Mouse (Mus musculus) ES-E14 (cell line): ENCODE data around the gene Gm28053. TPM values are rescaled to one million over a fixed set of nuclear protein-coding genes. Genes with fewer than 3 reads are reported as not detected.

ENCODE experiments used
- DNase-seq: peaks from one replicate; pipeline ENCODE4 v3.0.0-alpha.2; 2013; ENCODE audit warnings: low read depth, low spot score
- H3K27ac ChIP-seq: 2 replicates; pipeline ENCODE4 v1.5.1; 2012; ENCODE audit warnings: low read depth, mild to moderate bottlenecking, low read length, moderate library complexity, mixed read lengths; ENCODE audit not compliant: poor library complexity, insufficient read depth, severe bottlenecking
- H3K36me3 ChIP-seq: 2 replicates; pipeline ENCODE4 v1.6.1; 2012; ENCODE audit warnings: mild to moderate bottlenecking, low read length, moderate library complexity, mixed read lengths; ENCODE audit not compliant: control insufficient read depth, poor library complexity, insufficient read depth, severe bottlenecking
- H3K4me1 ChIP-seq, 2 experiments: fragments of 150-350 bp in 1 of 2; sonication (generic) in 1 of 2; 2 replicates each; pipeline ENCODE4 v1.6.1; 2012; ENCODE audit warnings: low read length in 2 of 2, mild to moderate bottlenecking in 1 of 2, mixed read lengths in 1 of 2; ENCODE audit not compliant: control insufficient read depth in 2 of 2, insufficient read depth in 2 of 2, poor library complexity in 1 of 2
- H3K4me3 ChIP-seq, 2 experiments: fragments of 150-350 bp in 1 of 2; sonication (generic) in 1 of 2; 2 replicates each; pipeline ENCODE4 v1.5.1; 2012; ENCODE audit warnings: low read length in 2 of 2, low read depth in 1 of 2, mild to moderate bottlenecking in 1 of 2, mixed read lengths in 1 of 2; ENCODE audit not compliant: insufficient read depth in 1 of 2, poor library complexity in 1 of 2, severe bottlenecking in 1 of 2
- H3K9ac ChIP-seq: 2 replicates; pipeline ENCODE4 v1.6.1; 2012; ENCODE audit warnings: low read depth, mild to moderate bottlenecking, low read length, mixed read lengths; ENCODE audit not compliant: poor library complexity, insufficient read depth, severe bottlenecking
- H3K9me3 ChIP-seq: fragments of 150-350 bp; sonication (generic); 2 replicates; pipeline ENCODE4 v1.6.1; 2012; ENCODE audit warnings: low read depth, mild to moderate bottlenecking, low read length; ENCODE audit not compliant: control insufficient read depth, insufficient read depth
- CHD2 ChIP-seq: IDR thresholded peaks from 2 replicates; pipeline ENCODE4 v1.6.1; 2014; ENCODE audit warnings: mild to moderate bottlenecking, low read depth, low read length, inconsistent platforms
- HCFC1 ChIP-seq: IDR thresholded peaks from 2 replicates; pipeline ENCODE4 v1.6.1; 2012; ENCODE audit warnings: low read length, inconsistent platforms, borderline replicate concordance; ENCODE audit not compliant: insufficient read depth
- MAFK ChIP-seq: IDR thresholded peaks from 2 replicates; pipeline ENCODE4 v1.6.1; 2014; ENCODE audit warnings: mild to moderate bottlenecking, low read depth, low read length, inconsistent platforms; ENCODE audit not compliant: insufficient read depth
- ZC3H11A ChIP-seq: IDR thresholded peaks from 2 replicates; pipeline ENCODE4 v1.6.1; 2012; ENCODE audit warnings: low read depth, mild to moderate bottlenecking, inconsistent platforms, low read length, borderline replicate concordance
- ZNF384 ChIP-seq: IDR thresholded peaks from 2 replicates; pipeline ENCODE4 v1.6.1; 2012; ENCODE audit warnings: low read depth, low read length, inconsistent platforms
- in situ Hi-C, 2 experiments: fragments of 600-800 bp; cut with MboI; formaldehyde crosslinking; loops; one replicate each; pipeline ENCODE4 v1.15.1; 2025; ENCODE audit warnings: low sequenced_read_pairs in 2 of 2, inconsistent platforms in 1 of 2; ENCODE audit not compliant: unreplicated experiment in 2 of 2
- total RNA-seq: library from RNA; depleted of rRNA; stranded (reverse); fragments of 300-350 nt; gene quantifications from 2 replicates; pipeline ENCODE4 v1.2.3, GENCODE M21; 2012

The Gm28053 gene
- total RNA-seq, 1 experiment = not detected

GRCm38 (mm10) chr6:48741711-48742206, 23.4 kb downstream of the Gm28053 start:
- Histone ChIP-seq H3K36me3 (no peaks in the 10 kb centered on the region), H3K9me3 (no peaks in the 10 kb centered on the region), H3K4me3 (no peak overlapping the region), H3K27ac (no peak overlapping the region), H3K4me1 (peaks cover 2 to 3% of the 10 kb centered on the region in 2 experiments; a peak in 1 of 4 replicates), H3K9ac (no peak overlapping the region)
- TF ChIP-seq CHD2 (no peak), HCFC1 (no peak), ZC3H11A (no peak), ZNF384 (no peak), MAFK (no peak)
- DNase-seq = no peak
- in situ Hi-C loops = no loop called here

GRCm38 (mm10) chr6:48742422-48743351, 24.3 kb downstream of the Gm28053 start:
- no peaks in the 10 kb centered on the region for H3K36me3 ChIP-seq
- no peak overlapping the region for H3K27ac ChIP-seq
- peak overlapping the region; percentile 79 to 80 for H3K4me3 ChIP-seq
- peak overlapping the region; percentile 56 for H3K9ac ChIP-seq
- TF ChIP-seq HCFC1 (no peak), MAFK (no peak), ZC3H11A (no peak), ZNF384 (no peak), CHD2 (no peak)
- no peaks in the 10 kb centered on the region for H3K9me3 ChIP-seq
- DNase-seq = peak; percentile 26
- in situ Hi-C loops = no loop called here
- H3K4me1 ChIP-seq = peaks cover 2 to 3% of the 10 kb centered on the region in 2 experiments; a peak in 1 of 4 replicates

- H3K4me3 ChIP-seq = no peak overlapping the region
- in situ Hi-C loops = no loop called here
- peaks cover 2 to 3% of the 10 kb centered on the region in 2 experiments; a peak in 1 of 4 replicates for H3K4me1 ChIP-seq
- no peak overlapping the region for H3K27ac ChIP-seq
- H3K36me3 ChIP-seq = no peaks in the 10 kb centered on the region
- DNase-seq = no peak
- TF ChIP-seq ZC3H11A (no peak), HCFC1 (no peak), CHD2 (no peak)
- H3K9me3 ChIP-seq = no peaks in the 10 kb centered on the region
- no peak overlapping the region for H3K9ac ChIP-seq
Observed at GRCm38 (mm10) chr6:48745490-48745889, 27.1 kb downstream of the Gm28053 start.

- Histone ChIP-seq H3K36me3 (no peaks in the 10 kb centered on the region), H3K9ac (no peak within 1 kb of the TSS), H3K9me3 (no peaks in the 10 kb centered on the region), H3K4me1 (peaks cover under 1 to 3% of the 10 kb centered on the region in 2 experiments; a peak in 1 of 4 replicates), H3K4me3 (peak within 1 kb of the TSS; percentile 3 to 10; a peak in 2 of 4 replicates), H3K27ac (no peak within 1 kb of the TSS)
- in situ Hi-C loops = no loop called here
- TF ChIP-seq MAFK (no peak), ZC3H11A (no peak), HCFC1 (no peak)
- DNase-seq = peak; percentile 56
Observed at GRCm38 (mm10) chr6:48745959-48746889, 27.8 kb downstream of the Gm28053 start, which contains the start of gene Gimap5. Gimap5 (plus strand) TSS chr6:48746197.
